Mouse (Mus musculus) ovary, postnatal 10 days (tissue): ENCODE measurements around the gene Akr1d1.

ENCODE experiments used
- DNase-seq: peaks from one replicate; pipeline ENCODE4 v3.0.0; 2022; ENCODE audit warnings: low spot score

Gene Akr1d1

GRCm38 (mm10) chr6:37567363-37567762 lies 37.4 kb downstream of the Akr1d1 start:
- no peak for DNase-seq

DNA sequence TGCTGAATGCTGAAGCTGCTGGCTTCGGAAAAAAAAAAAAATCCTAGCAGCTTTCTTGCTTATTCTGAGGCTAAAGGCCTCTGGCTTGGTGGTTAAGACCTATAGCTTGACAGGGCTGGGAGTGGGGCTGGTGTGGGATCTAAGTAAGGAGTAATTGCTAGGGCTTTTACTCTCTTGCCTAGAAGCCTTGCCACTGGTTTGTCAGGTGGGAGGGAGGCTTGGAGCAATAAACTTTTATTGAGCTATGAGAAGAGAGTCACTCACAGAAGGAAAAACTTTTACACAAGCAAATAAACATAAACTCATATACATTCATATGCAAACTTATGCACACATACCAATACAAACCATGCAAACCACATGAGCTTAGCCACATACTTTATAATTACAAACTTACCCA lies 42.0 kb downstream of the Akr1d1 start:
- no peak for DNase-seq

- no peak for DNase-seq
Measured at GRCm38 (mm10) chr6:37572935-37573334, 43.0 kb downstream of the Akr1d1 start.

GRCm38 (mm10) chr6:37580476-37580875 lies 50.5 kb downstream of the Akr1d1 start:
- DNase-seq: no peak

DNA sequence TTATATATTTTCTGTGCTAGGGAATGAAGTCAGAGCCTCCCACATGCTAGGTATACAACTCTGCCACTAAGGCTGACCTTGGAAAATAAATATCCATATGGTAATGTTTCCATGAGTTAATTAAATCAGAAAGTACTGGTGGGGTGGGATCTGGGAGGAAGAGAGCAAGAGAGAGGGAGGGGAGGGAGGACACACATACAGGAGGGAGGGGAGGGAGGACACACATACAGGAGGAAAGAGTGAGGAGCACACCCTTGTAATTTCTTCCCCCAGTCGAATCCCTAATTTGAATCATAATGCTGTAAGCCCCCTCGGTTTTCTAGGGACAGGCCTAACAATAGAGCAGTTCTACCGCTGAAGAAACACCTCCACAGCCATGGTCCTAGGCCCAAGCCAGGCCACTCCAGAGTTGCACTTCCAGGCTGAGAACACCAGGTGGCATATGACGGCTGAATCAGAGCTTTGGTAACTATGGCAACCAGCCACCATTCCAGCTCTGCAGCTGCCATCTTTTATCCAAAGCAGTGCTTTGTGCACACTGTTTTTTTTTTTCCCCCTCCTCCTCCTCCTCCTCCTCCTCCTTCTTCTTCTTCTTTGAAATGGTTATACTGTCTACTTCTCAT lies 59.5 kb downstream of the Akr1d1 start:
- peak; percentile 9 for DNase-seq

- DNase-seq: no peak
Measured at GRCm38 (mm10) chr6:37590800-37591199, 60.8 kb downstream of the Akr1d1 start.

GRCm38 (mm10) chr6:37592101-37593032 lies 62.4 kb downstream of the Akr1d1 start:
- no peak for DNase-seq

GRCm38 (mm10) chr6:37593033-37593374 lies 63.0 kb downstream of the Akr1d1 start:
- DNase-seq: no peak

- no peak for DNase-seq
Measured at GRCm38 (mm10) chr6:37593551-37594089, 63.6 kb downstream of the Akr1d1 start.

- no peak for DNase-seq
Measured at GRCm38 (mm10) chr6:37597088-37597487, 67.1 kb downstream of the Akr1d1 start.

GRCm38 (mm10) chr6:37598033-37598432 lies 68.1 kb downstream of the Akr1d1 start:
- DNase-seq: no peak

GRCm38 (mm10) chr6:37600976-37601498 lies 71.1 kb downstream of the Akr1d1 start:
- no peak for DNase-seq

DNA sequence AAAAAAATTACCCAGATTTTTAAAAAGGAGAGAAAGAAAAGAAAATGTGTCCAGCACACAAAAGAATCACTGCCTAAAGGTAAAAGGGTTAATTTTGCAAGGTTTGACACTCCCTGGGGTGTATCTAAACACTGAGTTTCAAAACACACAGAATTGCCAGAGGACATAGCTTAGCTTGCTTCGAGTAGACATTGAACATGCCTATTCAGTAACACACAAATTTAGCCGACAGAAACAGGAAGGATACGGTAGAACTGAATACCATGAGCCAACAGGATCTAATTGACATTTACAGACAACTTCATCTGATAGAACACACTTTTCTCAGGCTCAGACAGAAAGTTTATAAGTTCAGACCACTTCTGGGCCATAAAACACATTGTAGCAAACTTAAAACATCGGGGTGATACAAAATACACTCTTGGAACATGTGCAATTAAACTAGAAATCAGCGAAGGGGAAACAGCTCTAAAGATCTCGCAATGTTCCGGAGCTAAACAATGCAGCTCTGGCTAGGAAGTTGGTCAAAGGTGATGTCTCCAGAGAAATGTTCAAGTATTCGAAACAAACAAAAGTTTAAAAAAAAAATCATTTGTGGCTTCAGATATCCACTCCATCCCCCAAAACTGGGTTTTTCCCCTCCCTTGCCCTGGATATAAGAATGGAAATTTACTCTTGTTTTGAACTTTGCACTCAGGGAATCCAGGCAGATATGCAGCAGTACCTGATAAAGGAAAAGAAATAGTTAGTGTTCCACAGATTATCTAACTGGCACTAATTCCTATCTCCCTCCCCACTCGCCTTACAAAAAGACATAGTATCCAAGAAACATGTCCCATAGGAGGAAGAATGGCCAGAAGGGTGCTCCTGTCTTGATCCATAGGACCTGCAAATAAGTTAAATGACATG lies 73.1 kb downstream of the Akr1d1 start:
- no peak for DNase-seq

DNA sequence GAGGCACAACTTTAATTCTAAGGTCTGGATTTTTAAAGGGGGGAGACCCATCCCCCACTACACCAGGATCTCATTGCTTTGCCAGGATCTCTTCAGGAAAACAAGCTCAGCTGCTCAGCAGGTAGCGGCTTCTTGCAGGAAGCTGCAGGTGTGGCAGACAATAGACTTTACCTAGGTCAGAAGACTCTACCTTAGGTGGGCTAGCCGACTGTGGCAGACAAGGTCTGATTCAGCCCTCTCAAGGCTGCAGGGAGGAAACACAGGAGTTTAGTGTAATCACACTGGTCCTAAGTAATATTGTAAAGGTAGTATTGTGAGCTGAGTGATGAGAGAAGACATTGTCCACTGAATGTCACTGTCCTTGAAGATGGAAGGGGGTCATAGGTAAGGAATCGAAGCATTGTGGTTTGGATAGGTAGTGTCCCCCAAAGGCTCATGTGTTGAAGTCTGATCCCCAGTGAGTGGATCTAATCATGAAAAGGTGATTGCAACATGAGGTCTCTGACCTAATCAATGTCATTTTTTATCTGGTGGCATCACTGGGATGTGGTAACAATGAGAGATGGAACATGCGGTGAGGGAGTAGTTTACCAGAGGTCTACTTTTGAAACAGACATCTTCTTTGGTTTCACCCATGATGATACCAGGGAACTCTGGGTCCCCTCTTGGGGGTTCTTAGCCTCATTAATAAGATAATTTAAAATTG lies 74.4 kb downstream of the Akr1d1 start:
- no peak for DNase-seq

- DNase-seq: no peak
Measured at GRCm38 (mm10) chr6:37604884-37605269, 74.9 kb downstream of the Akr1d1 start.

GRCm38 (mm10) chr6:37607511-37608289 lies 77.7 kb downstream of the Akr1d1 start:
- DNase-seq: no peak

DNA sequence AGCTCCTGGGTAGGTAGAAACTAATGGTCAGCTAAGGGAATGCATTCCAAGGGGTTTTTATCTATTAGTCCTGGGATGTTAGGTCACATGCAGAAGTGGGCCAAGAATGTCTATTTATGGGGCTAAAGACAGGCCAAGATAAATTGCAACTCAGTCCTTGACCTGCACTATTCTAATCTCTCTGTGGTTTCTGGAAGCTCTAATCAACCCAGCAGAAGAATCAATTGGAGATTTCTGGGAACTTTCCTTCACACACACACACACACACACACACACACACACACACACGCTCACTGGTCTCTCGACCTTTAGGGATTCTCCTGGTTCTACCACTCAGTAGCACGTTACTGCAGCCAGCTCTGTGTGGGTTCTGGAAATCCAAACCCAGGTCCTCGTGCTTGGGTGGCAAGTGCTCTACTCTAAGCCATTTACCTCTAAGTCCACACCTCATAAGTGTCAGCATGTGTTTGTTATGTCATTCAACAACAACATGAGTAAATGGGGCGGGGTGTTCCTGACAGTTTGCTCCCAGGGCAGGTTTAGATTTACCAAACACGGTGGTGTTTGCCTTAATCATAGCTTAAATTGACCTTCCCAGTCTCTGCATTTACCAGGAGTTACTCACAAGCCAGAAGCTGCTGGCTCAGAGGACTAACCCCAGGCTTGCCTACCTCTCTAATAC lies 82.8 kb downstream of the Akr1d1 start:
- no peak for DNase-seq

GRCm38 (mm10) chr6:37615490-37615889 lies 85.5 kb downstream of the Akr1d1 start:
- no peak for DNase-seq

GRCm38 (mm10) chr6:37616136-37616535 lies 86.2 kb downstream of the Akr1d1 start:
- DNase-seq: no peak
